Mouse (Mus musculus): ENCODE data around the gene Dlx5. TPM values are rescaled to one million over a fixed set of nuclear protein-coding genes. Genes with fewer than 3 reads are reported as not detected.

Gene Dlx5
- polyA plus RNA-seq, 1 experiment from 2014 or later: 6.7 TPM

GRCm38 (mm10) chr6:6858571-6858970 lies 23.3 kb downstream of the Dlx5 start:
- Histone ChIP-seq H3K4me2 (replicated peaks; ENCODE audit: low read depth, low read length) (no peak overlapping the region), H3K4me3 (ENCODE audit: low read depth, low read length) (no peak overlapping the region), H3K27ac (ENCODE audit: low read length) (no peak overlapping the region), H3K36me3 (ENCODE audit: control insufficient read depth, insufficient read depth, low read length) (no peaks in the 10 kb centered on the region), H3K9me3 (ENCODE audit: control insufficient read depth, low read depth, low read length) (no peaks in the 10 kb centered on the region), H3K27me3 (ENCODE audit: control insufficient read depth, insufficient read depth, low read length) (peaks cover 74% of the 10 kb centered on the region), H3K9ac (replicated peaks; ENCODE audit: low read depth, low read length) (no peak overlapping the region), H3K4me1 (ENCODE audit: control insufficient read depth, insufficient read depth, low read length) (peaks cover 10% of the 10 kb centered on the region)
- ATAC-seq (ENCODE audit: insufficient number of reproducible peaks, insufficient read depth, low FRiP score, low read depth): no peak
- WGBS: 0% methylated on average over 1 of the region's 1 CpGs

- Histone ChIP-seq H3K36me3 (ENCODE audit: control insufficient read depth, insufficient read depth, low read length) (no peaks in the 10 kb centered on the region), H3K27me3 (ENCODE audit: control insufficient read depth, insufficient read depth, low read length) (peaks cover 75% of the 10 kb centered on the region)
Observed at GRCm38 (mm10) chr6:6857766-6858165, 24.1 kb downstream of the Dlx5 start.

GRCm38 (mm10) chr6:6856881-6857280 lies 25.0 kb downstream of the Dlx5 start:
- 4% methylated on average over 4 of the region's 4 CpGs for WGBS
- ATAC-seq (ENCODE audit: insufficient number of reproducible peaks, insufficient read depth, low FRiP score, low read depth): no peak
- H3K9me3 ChIP-seq (ENCODE audit: control insufficient read depth, low read depth, low read length): no peaks in the 10 kb centered on the region
- no peak overlapping the region for H3K4me2 ChIP-seq (replicated peaks; ENCODE audit: low read depth, low read length)
- H3K4me1 ChIP-seq (ENCODE audit: control insufficient read depth, insufficient read depth, low read length): no peaks in the 10 kb centered on the region
- H3K27ac ChIP-seq (ENCODE audit: low read length): no peak overlapping the region
- H3K27me3 ChIP-seq (ENCODE audit: control insufficient read depth, insufficient read depth, low read length): peaks cover 74% of the 10 kb centered on the region
- H3K4me3 ChIP-seq (ENCODE audit: low read depth, low read length): no peak overlapping the region
- no peak overlapping the region for H3K9ac ChIP-seq (replicated peaks; ENCODE audit: low read depth, low read length)
- H3K36me3 ChIP-seq (ENCODE audit: control insufficient read depth, insufficient read depth, low read length): no peaks in the 10 kb centered on the region

More at GRCm38 (mm10) chr6:6857766-6858165, 24.1 kb downstream of the Dlx5 start:
- Histone ChIP-seq H3K4me1 (ENCODE audit: control insufficient read depth, insufficient read depth, low read length) (peaks cover 3% of the 10 kb centered on the region; the same call in 1 of the 2 replicates), H3K9ac (replicated peaks; ENCODE audit: low read depth, low read length) (no peak overlapping the region), H3K9me3 (ENCODE audit: control insufficient read depth, low read depth, low read length) (no peaks in the 10 kb centered on the region), H3K4me2 (replicated peaks; ENCODE audit: low read depth, low read length) (no peak overlapping the region), H3K27ac (ENCODE audit: low read length) (no peak overlapping the region), H3K4me3 (ENCODE audit: low read depth, low read length) (no peak overlapping the region)
- ATAC-seq (ENCODE audit: insufficient number of reproducible peaks, insufficient read depth, low FRiP score, low read depth): no peak
- WGBS: 3% methylated on average over 2 of the region's 2 CpGs

- no peak for ATAC-seq (ENCODE audit: insufficient number of reproducible peaks, insufficient read depth, low FRiP score, low read depth)
- H3K27me3 ChIP-seq (ENCODE audit: control insufficient read depth, insufficient read depth, low read length): peaks cover 75% of the 10 kb centered on the region
- H3K4me2 ChIP-seq (replicated peaks; ENCODE audit: low read depth, low read length): no peak overlapping the region
- H3K36me3 ChIP-seq (ENCODE audit: control insufficient read depth, insufficient read depth, low read length): no peaks in the 10 kb centered on the region
- no peaks in the 10 kb centered on the region for H3K9me3 ChIP-seq (ENCODE audit: control insufficient read depth, low read depth, low read length)
- H3K27ac ChIP-seq (ENCODE audit: low read length): no peak overlapping the region
- 1% methylated on average over 20 of the region's 20 CpGs for WGBS
- H3K4me1 ChIP-seq (ENCODE audit: control insufficient read depth, insufficient read depth, low read length): no peaks in the 10 kb centered on the region
- H3K9ac ChIP-seq (replicated peaks; ENCODE audit: low read depth, low read length): no peak overlapping the region
- no peak overlapping the region for H3K4me3 ChIP-seq (ENCODE audit: low read depth, low read length)
Observed at GRCm38 (mm10) chr6:6856316-6856715, 25.6 kb downstream of the Dlx5 start.

GRCm38 (mm10) chr6:6855746-6856185 lies 26.1 kb downstream of the Dlx5 start:
- Histone ChIP-seq H3K4me3 (ENCODE audit: low read depth, low read length) (no peak overlapping the region), H3K4me1 (ENCODE audit: control insufficient read depth, insufficient read depth, low read length) (no peaks in the 10 kb centered on the region), H3K36me3 (ENCODE audit: control insufficient read depth, insufficient read depth, low read length) (no peaks in the 10 kb centered on the region), H3K27me3 (ENCODE audit: control insufficient read depth, insufficient read depth, low read length) (peaks cover 77% of the 10 kb centered on the region), H3K9ac (replicated peaks; ENCODE audit: low read depth, low read length) (no peak overlapping the region), H3K27ac (ENCODE audit: low read length) (no peak overlapping the region), H3K9me3 (ENCODE audit: control insufficient read depth, low read depth, low read length) (no peaks in the 10 kb centered on the region), H3K4me2 (replicated peaks; ENCODE audit: low read depth, low read length) (no peak overlapping the region)
- peak; percentile 42; the same call in 1 of the 2 replicates for ATAC-seq (ENCODE audit: insufficient number of reproducible peaks, insufficient read depth, low FRiP score, low read depth)
- WGBS: 1% methylated on average over 10 of the region's 10 CpGs

- Histone ChIP-seq H3K9me3 (ENCODE audit: control insufficient read depth, low read depth, low read length) (no peaks in the 10 kb centered on the region), H3K36me3 (ENCODE audit: control insufficient read depth, insufficient read depth, low read length) (no peaks in the 10 kb centered on the region), H3K9ac (replicated peaks; ENCODE audit: low read depth, low read length) (no peak overlapping the region), H3K4me3 (ENCODE audit: low read depth, low read length) (no peak overlapping the region), H3K4me2 (replicated peaks; ENCODE audit: low read depth, low read length) (no peak overlapping the region), H3K27me3 (ENCODE audit: control insufficient read depth, insufficient read depth, low read length) (peaks cover 84% of the 10 kb centered on the region), H3K27ac (ENCODE audit: low read length) (no peak overlapping the region), H3K4me1 (ENCODE audit: control insufficient read depth, insufficient read depth, low read length) (no peaks in the 10 kb centered on the region)
- 2% methylated on average over 25 of the region's 25 CpGs for WGBS
- no peak for ATAC-seq (ENCODE audit: insufficient number of reproducible peaks, insufficient read depth, low FRiP score, low read depth)
Observed at GRCm38 (mm10) chr6:6854902-6855745, 26.8 kb downstream of the Dlx5 start.

- Histone ChIP-seq H3K27ac (ENCODE audit: low read length) (no peak overlapping the region), H3K27me3 (ENCODE audit: control insufficient read depth, insufficient read depth, low read length) (peaks cover 80% of the 10 kb centered on the region), H3K9me3 (ENCODE audit: control insufficient read depth, low read depth, low read length) (no peaks in the 10 kb centered on the region), H3K36me3 (ENCODE audit: control insufficient read depth, insufficient read depth, low read length) (no peaks in the 10 kb centered on the region), H3K4me2 (replicated peaks; ENCODE audit: low read depth, low read length) (no peak overlapping the region), H3K4me3 (ENCODE audit: low read depth, low read length) (no peak overlapping the region), H3K9ac (replicated peaks; ENCODE audit: low read depth, low read length) (no peak overlapping the region), H3K4me1 (ENCODE audit: control insufficient read depth, insufficient read depth, low read length) (no peaks in the 10 kb centered on the region)
- no peak for ATAC-seq (ENCODE audit: insufficient number of reproducible peaks, insufficient read depth, low FRiP score, low read depth)
- WGBS: 2% methylated on average over 9 of the region's 9 CpGs
Observed at GRCm38 (mm10) chr6:6854176-6854575, 27.7 kb downstream of the Dlx5 start.

- Histone ChIP-seq H3K27me3 (ENCODE audit: control insufficient read depth, insufficient read depth, low read length) (peaks cover 78% of the 10 kb centered on the region), H3K9ac (replicated peaks; ENCODE audit: low read depth, low read length) (no peak overlapping the region), H3K27ac (ENCODE audit: low read length) (no peak overlapping the region), H3K36me3 (ENCODE audit: control insufficient read depth, insufficient read depth, low read length) (no peaks in the 10 kb centered on the region), H3K4me3 (ENCODE audit: low read depth, low read length) (no peak overlapping the region), H3K9me3 (ENCODE audit: control insufficient read depth, low read depth, low read length) (no peaks in the 10 kb centered on the region), H3K4me2 (replicated peaks; ENCODE audit: low read depth, low read length) (no peak overlapping the region), H3K4me1 (ENCODE audit: control insufficient read depth, insufficient read depth, low read length) (no peaks in the 10 kb centered on the region)
- 20% methylated on average over 3 of the region's 3 CpGs for WGBS
- ATAC-seq (ENCODE audit: insufficient number of reproducible peaks, insufficient read depth, low FRiP score, low read depth): no peak
Observed at GRCm38 (mm10) chr6:6852944-6853343, 28.9 kb downstream of the Dlx5 start.
